Mouse (Mus musculus): Measurements from ENCODE around the gene Cplx1. TPM values are rescaled to one million over a fixed set of nuclear protein-coding genes. Genes with fewer than 3 reads are reported as not detected.

Gene Cplx1
- total and polyA plus RNA-seq, 3 experiments: not detected

DNA sequence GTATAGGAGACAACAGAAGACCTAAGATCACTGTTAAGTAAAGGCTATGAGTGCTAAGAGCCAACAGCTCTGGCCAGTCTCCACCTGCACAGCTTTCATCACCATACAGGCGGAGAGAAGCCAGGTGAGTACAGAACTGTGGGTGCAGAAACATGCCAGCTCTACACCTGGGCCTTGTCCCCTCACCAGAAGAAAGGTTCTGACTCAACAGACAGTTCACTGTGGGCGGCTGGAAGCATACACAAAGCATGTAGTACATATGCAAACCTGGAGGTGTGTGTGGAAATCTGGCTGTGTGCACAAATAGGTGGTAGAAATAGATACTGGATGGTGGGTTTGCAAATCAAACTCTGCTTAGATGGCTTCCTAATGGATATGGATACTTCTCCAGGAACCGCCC lies 27.2 kb downstream of the Cplx1 start:
- H3K4me1 ChIP-seq (ENCODE audit: control insufficient read depth in 1 of 2, insufficient read depth in 2 of 2, low read length in 2 of 2): no peaks in the 10 kb centered on the region
- H3K79me2 ChIP-seq (ENCODE audit: control insufficient read depth, insufficient read depth, low read length, poor library complexity): no peaks in the 10 kb centered on the region
- no peaks in the 10 kb centered on the region for H3K27me3 ChIP-seq (ENCODE audit: control insufficient read depth in 1 of 2, insufficient read depth in 2 of 2, low read length in 2 of 2)
- no peak overlapping the region for H3K9ac ChIP-seq (ENCODE audit: control insufficient read depth, low read depth, low read length, poor library complexity, severe bottlenecking)
- DNase-seq (ENCODE audit: low read depth, low spot score): no peak
- H3K9me3 ChIP-seq (replicated peaks; ENCODE audit: insufficient read depth, low read length): no peaks in the 10 kb centered on the region
- H3K4me3 ChIP-seq (ENCODE audit: control insufficient read depth in 1 of 2, insufficient read depth in 1 of 2, low read depth in 2 of 2, low read length in 2 of 2): no peak overlapping the region
- no peaks in the 10 kb centered on the region for H3K36me3 ChIP-seq (ENCODE audit: control insufficient read depth in 1 of 2, insufficient read depth in 2 of 2, low read length in 2 of 2)
- no peak overlapping the region for H3K27ac ChIP-seq (ENCODE audit: control insufficient read depth, low read depth, low read length)
- no peak for TF ChIP-seq ZNF384 (IDR thresholded peaks at IDR 0.05; ENCODE audit: low read depth, low read length)
- TF ChIP-seq USF1 (IDR thresholded peaks at IDR 0.05; ENCODE audit: low read depth, low read length): no peak
- TF ChIP-seq NELFE (IDR thresholded peaks at IDR 0.05; ENCODE audit: low read depth, low read length): no peak
- TF ChIP-seq RAD21 (IDR thresholded peaks at IDR 0.05; ENCODE audit: low read depth, low read length): no peak
- TF ChIP-seq BHLHE40 (IDR thresholded peaks at IDR 0.05; ENCODE audit: borderline replicate concordance, low read depth, low read length): no peak
- TF ChIP-seq SIN3A (IDR thresholded peaks at IDR 0.05; ENCODE audit: low read length): no peak
- TF ChIP-seq TCF12 (IDR thresholded peaks at IDR 0.05; ENCODE audit: low read depth, low read length): no peak
- TF ChIP-seq POLR2AphosphoS2 (IDR thresholded peaks at IDR 0.05; ENCODE audit: low read length): no peak
- no peak for TF ChIP-seq KAT2A (conservative IDR thresholded peaks at IDR 0.05; ENCODE audit: low read depth, low read length)
- no peak for TF ChIP-seq E2F4 (IDR thresholded peaks at IDR 0.05; ENCODE audit: borderline replicate concordance, low read depth, low read length)
- no peak for TF ChIP-seq TAL1 (IDR thresholded peaks at IDR 0.05; ENCODE audit: low read length)
- no peak for TF ChIP-seq POLR2AphosphoS5 (IDR thresholded peaks at IDR 0.05; ENCODE audit: borderline replicate concordance, low read depth, low read length)
- TF ChIP-seq POLR2A (IDR thresholded peaks at IDR 0.05; ENCODE audit: control insufficient read depth in 1 of 2, insufficient read depth in 1 of 2, low read depth in 1 of 2, low read length in 2 of 2, poor library complexity in 1 of 2): no peak
- no peak for TF ChIP-seq ZKSCAN1 (IDR thresholded peaks at IDR 0.05; ENCODE audit: low read depth, low read length)
- TF ChIP-seq UBTF (IDR thresholded peaks at IDR 0.05; ENCODE audit: borderline replicate concordance, insufficient read depth, low read depth, low read length): no peak
- no peak for TF ChIP-seq GABPA (IDR thresholded peaks at IDR 0.05; ENCODE audit: low read depth, low read length)
- TF ChIP-seq EP300 (IDR thresholded peaks at IDR 0.05; ENCODE audit: low read depth in 1 of 2, low read length in 2 of 2): no peak
- no peak for TF ChIP-seq MXI1 (IDR thresholded peaks at IDR 0.05; ENCODE audit: low read depth, low read length)
- no peak for TF ChIP-seq ZC3H11A (IDR thresholded peaks at IDR 0.05; ENCODE audit: low read depth, low read length)
- no peak for TF ChIP-seq SMC3 (IDR thresholded peaks at IDR 0.05; ENCODE audit: low read depth, low read length)

DNA sequence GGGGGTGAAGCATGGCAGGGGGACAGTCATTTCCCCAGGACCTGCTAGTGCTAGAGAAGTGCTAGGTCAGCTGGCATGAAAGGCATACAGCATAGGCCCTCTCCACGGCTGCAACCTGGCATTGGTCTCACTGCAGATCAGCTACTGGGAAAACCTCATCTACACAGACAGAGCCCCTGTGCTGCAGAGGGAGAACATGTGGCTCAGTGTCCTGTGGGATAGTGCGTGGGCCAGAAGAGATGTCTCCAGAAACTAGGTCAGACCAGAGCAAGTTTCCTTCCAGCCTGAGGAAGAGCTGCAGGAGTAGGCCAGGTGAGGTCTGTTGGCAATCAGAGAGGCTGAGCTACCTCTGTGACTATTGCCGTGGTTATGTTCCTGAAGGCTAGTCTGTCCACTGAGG lies 27.9 kb downstream of the Cplx1 start:
- no peaks in the 10 kb centered on the region for H3K27me3 ChIP-seq (ENCODE audit: control insufficient read depth in 1 of 2, insufficient read depth in 2 of 2, low read length in 2 of 2)
- H3K4me3 ChIP-seq (ENCODE audit: control insufficient read depth in 1 of 2, insufficient read depth in 1 of 2, low read depth in 2 of 2, low read length in 2 of 2): no peak overlapping the region
- no peaks in the 10 kb centered on the region for H3K9me3 ChIP-seq (replicated peaks; ENCODE audit: insufficient read depth, low read length)
- no peaks in the 10 kb centered on the region for H3K79me2 ChIP-seq (ENCODE audit: control insufficient read depth, insufficient read depth, low read length, poor library complexity)
- DNase-seq (ENCODE audit: low read depth, low spot score): no peak
- H3K27ac ChIP-seq (ENCODE audit: control insufficient read depth, low read depth, low read length): no peak overlapping the region
- peaks cover 0 to 4% of the 10 kb centered on the region in 2 experiments; a peak in 2 of 4 replicates for H3K4me1 ChIP-seq (ENCODE audit: control insufficient read depth in 1 of 2, insufficient read depth in 2 of 2, low read length in 2 of 2)
- peaks cover 0 to 2% of the 10 kb centered on the region in 2 experiments; a peak in 2 of 4 replicates for H3K36me3 ChIP-seq (ENCODE audit: control insufficient read depth in 1 of 2, insufficient read depth in 2 of 2, low read length in 2 of 2)
- TF ChIP-seq POLR2AphosphoS2 (IDR thresholded peaks at IDR 0.05; ENCODE audit: low read length): no peak
- no peak for TF ChIP-seq MAX (IDR thresholded peaks at IDR 0.05; ENCODE audit: low read length)
- TF ChIP-seq MAFK (IDR thresholded peaks at IDR 0.05; ENCODE audit: borderline replicate concordance, low read depth, low read length): no peak
- no peak for TF ChIP-seq MAZ (IDR thresholded peaks at IDR 0.05; ENCODE audit: low read depth, low read length)
- TF ChIP-seq UBTF (IDR thresholded peaks at IDR 0.05; ENCODE audit: borderline replicate concordance, insufficient read depth, low read depth, low read length): no peak
- no peak for TF ChIP-seq JUND (IDR thresholded peaks at IDR 0.05; ENCODE audit: low read depth, low read length)
- TF ChIP-seq E2F4 (IDR thresholded peaks at IDR 0.05; ENCODE audit: borderline replicate concordance, low read depth, low read length): no peak
- no peak for TF ChIP-seq CHD1 (IDR thresholded peaks at IDR 0.05; ENCODE audit: low read depth, low read length)
- no peak for TF ChIP-seq RAD21 (IDR thresholded peaks at IDR 0.05; ENCODE audit: low read depth, low read length)
- TF ChIP-seq USF1 (IDR thresholded peaks at IDR 0.05; ENCODE audit: low read depth, low read length): no peak
- no peak for TF ChIP-seq NRF1 (IDR thresholded peaks at IDR 0.05; ENCODE audit: insufficient read depth, low read depth, low read length, poor library complexity, severe bottlenecking)
- no peak for TF ChIP-seq SMC3 (IDR thresholded peaks at IDR 0.05; ENCODE audit: low read depth, low read length)
- TF ChIP-seq ZMIZ1 (IDR thresholded peaks at IDR 0.05; ENCODE audit: low read depth, low read length): no peak
- no peak for TF ChIP-seq RCOR1 (IDR thresholded peaks at IDR 0.05; ENCODE audit: low read depth, low read length)
- no peak for TF ChIP-seq KAT2A (conservative IDR thresholded peaks at IDR 0.05; ENCODE audit: low read depth, low read length)
- TF ChIP-seq ZC3H11A (IDR thresholded peaks at IDR 0.05; ENCODE audit: low read depth, low read length): no peak
- TF ChIP-seq ZKSCAN1 (IDR thresholded peaks at IDR 0.05; ENCODE audit: low read depth, low read length): no peak
- no peak for TF ChIP-seq ELF1 (IDR thresholded peaks at IDR 0.05; ENCODE audit: low read depth, low read length)
- H3K9ac ChIP-seq (ENCODE audit: control insufficient read depth, low read depth, low read length, poor library complexity, severe bottlenecking): no peak overlapping the region

Measured in MEL (cell line).